In the genomic region with DNA sequence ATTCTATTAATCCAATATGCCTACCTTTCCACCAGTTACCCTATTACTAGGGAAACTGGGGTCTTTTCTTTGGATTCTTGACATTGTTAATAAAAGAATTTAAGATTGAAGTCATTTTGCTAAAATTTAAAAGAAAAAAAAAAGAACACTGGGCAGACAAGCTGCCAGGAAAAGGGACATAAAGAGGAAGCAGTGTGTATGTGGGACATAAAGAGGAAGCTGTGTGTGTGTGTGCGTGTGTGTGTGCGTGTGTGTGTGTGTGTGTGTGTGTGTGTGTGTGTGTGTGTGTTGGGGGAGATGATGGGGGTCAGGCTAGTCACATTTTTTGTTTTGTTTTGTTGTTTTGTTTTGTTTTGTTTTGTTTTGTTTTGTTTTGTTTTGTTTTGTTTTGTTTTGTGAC, we compare ENCODE assay signal across 32 mouse cellular contexts.
"Had no signal": no experiment of that assay in that cellular context is flagged by ENCODE, and none has a peak within 500 bp of the region (broad histone marks: within the 10 kb centered on the region; RNA-seq: fewer than 3 reads in every experiment).

No protein-coding gene starts in this region.

- H3K9me3 ChIP-seq: limb, embryonic 10.5 days; limb, embryonic 12.5 days; limb, embryonic 13.5 days; limb, embryonic 15.5 days; liver, embryonic 13.5 days; liver, embryonic 15.5 days; lung, embryonic 15.5 days; megakaryocyte, embryonic 14.5 days; midbrain, embryonic 12.5 days; midbrain, embryonic 13.5 days; midbrain, embryonic 15.5 days; neural tube, embryonic 12.5 days; neural tube, embryonic 13.5 days had no signal

- H3K9ac ChIP-seq: limb, embryonic 12.5 days; limb, embryonic 13.5 days; limb, embryonic 15.5 days; liver, embryonic 13.5 days; liver, embryonic 14.5 days; liver, embryonic 15.5 days; liver, postnatal 0 days; lung, embryonic 14.5 days; lung, embryonic 15.5 days; midbrain, embryonic 12.5 days; midbrain, embryonic 13.5 days; midbrain, embryonic 15.5 days; neural tube, embryonic 12.5 days; neural tube, embryonic 13.5 days had no signal

- H3K4me3 ChIP-seq: left cerebral cortex, adult 2 months; limb, embryonic 10.5 days; limb, embryonic 12.5 days; limb, embryonic 13.5 days; limb, embryonic 15.5 days; liver, embryonic 13.5 days; liver, embryonic 15.5 days; lung, embryonic 15.5 days; megakaryocyte, embryonic 14.5 days; midbrain, embryonic 12.5 days; midbrain, embryonic 13.5 days; midbrain, embryonic 15.5 days; myocyte; neural tube, embryonic 12.5 days; neural tube, embryonic 13.5 days had no signal

- H3K36me3 ChIP-seq: limb, embryonic 10.5 days; limb, embryonic 12.5 days; limb, embryonic 13.5 days; limb, embryonic 15.5 days; liver, embryonic 13.5 days; liver, embryonic 15.5 days; lung, embryonic 15.5 days; midbrain, embryonic 12.5 days; midbrain, embryonic 13.5 days; midbrain, embryonic 15.5 days; neural tube, embryonic 12.5 days; neural tube, embryonic 13.5 days had no signal

- H3K4me2 ChIP-seq: limb, embryonic 12.5 days; limb, embryonic 13.5 days; limb, embryonic 15.5 days; liver, embryonic 11.5 days; liver, embryonic 13.5 days; liver, embryonic 15.5 days; lung, embryonic 14.5 days; lung, embryonic 15.5 days; midbrain, embryonic 11.5 days; midbrain, embryonic 12.5 days; midbrain, embryonic 13.5 days; midbrain, embryonic 15.5 days; neural tube, embryonic 12.5 days; neural tube, embryonic 13.5 days had no signal

- DNase-seq: left cerebral cortex, postnatal 4 days; liver; liver, embryonic 13.5 days; liver, postnatal 0 days; lung, adult 18-20 months; lung, adult 2 months; lung, embryonic 14.5 days; lung, postnatal 10 days; lung, postnatal 14 days; lung, postnatal 36 days; lung, postnatal 4 days; midbrain, embryonic 14.5 days had no signal

- ATAC-seq: liver, postnatal 0 days; lung, postnatal 0 days; midbrain, embryonic 13.5 days; midbrain, embryonic 15.5 days; midbrain, embryonic 16.5 days had no signal

- H3K27me3 ChIP-seq: limb, embryonic 15.5 days; liver, embryonic 13.5 days; liver, embryonic 15.5 days; midbrain, embryonic 15.5 days; neural tube, embryonic 12.5 days had no signal

- H3K27ac ChIP-seq: left cerebral cortex, adult 2 months; limb, embryonic 10.5 days; limb, embryonic 12.5 days; limb, embryonic 13.5 days; limb, embryonic 15.5 days; liver, embryonic 13.5 days; liver, embryonic 14.5 days; liver, embryonic 15.5 days; lung, embryonic 15.5 days; macrophage; midbrain, embryonic 12.5 days; midbrain, embryonic 13.5 days; midbrain, embryonic 15.5 days; neural tube, embryonic 12.5 days; neural tube, embryonic 13.5 days had no signal

- H3K4me1 ChIP-seq: limb, embryonic 10.5 days; limb, embryonic 12.5 days; limb, embryonic 13.5 days; limb, embryonic 15.5 days; liver, embryonic 13.5 days; liver, embryonic 15.5 days; lung, embryonic 15.5 days; megakaryocyte, embryonic 14.5 days; midbrain, embryonic 12.5 days; midbrain, embryonic 13.5 days; midbrain, embryonic 15.5 days; neural tube, embryonic 12.5 days; neural tube, embryonic 13.5 days had no signal
